Mouse (Mus musculus): ENCODE measurements around the gene Fam172a. TPM values are rescaled to one million over a fixed set of nuclear protein-coding genes. Genes with fewer than 3 reads are reported as not detected.

Gene Fam172a
- polyA plus RNA-seq, 1 experiment from 2014 or later = 29.4 TPM

DNA sequence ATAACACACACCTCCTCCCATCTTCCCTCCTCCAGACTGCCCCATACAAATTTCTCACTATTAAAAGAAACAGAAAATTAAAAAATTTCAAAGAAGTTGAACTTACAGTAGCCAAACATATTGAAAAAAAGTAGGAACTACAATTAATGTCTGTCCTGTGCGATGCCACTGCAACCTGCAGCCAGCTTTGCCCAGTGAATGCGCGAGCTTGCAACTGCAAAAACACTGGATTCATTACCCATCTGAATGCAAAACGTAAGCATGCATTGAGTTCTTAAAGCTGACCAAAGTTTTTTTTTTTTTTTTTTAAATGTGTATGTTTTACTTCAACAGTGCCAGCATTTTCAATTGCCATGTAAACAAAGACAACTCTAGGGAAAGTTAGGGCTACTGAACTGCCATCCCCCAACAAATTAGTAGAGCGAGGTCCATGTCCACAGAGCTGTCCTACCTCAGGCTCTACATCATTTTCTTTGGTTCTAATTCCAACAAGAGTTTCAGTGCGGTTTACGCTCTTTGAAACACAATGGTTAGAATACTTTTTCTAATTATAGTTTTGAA lies 494.5 kb downstream of the Fam172a start:
- no peak overlapping the region for H3K4me3 ChIP-seq (ENCODE audit: low read length)
- H3K27me3 ChIP-seq (ENCODE audit: control insufficient read depth, insufficient read depth, low read depth, low read length) = peaks cover 42% of the 10 kb centered on the region
- H3K4me1 ChIP-seq (replicated peaks; ENCODE audit: control insufficient read depth, insufficient read depth, low read length) = peaks cover 14% of the 10 kb centered on the region
- H3K27ac ChIP-seq (ENCODE audit: low read length) = no peak overlapping the region
- no peak overlapping the region for H3K9ac ChIP-seq (ENCODE audit: low read length)
- no peaks in the 10 kb centered on the region for H3K36me3 ChIP-seq (ENCODE audit: control insufficient read depth, insufficient read depth, low read length)
- H3K4me2 ChIP-seq (ENCODE audit: low read depth, low read length) = no peak overlapping the region
- no peak for ATAC-seq (ENCODE audit: low read depth)
- no peaks in the 10 kb centered on the region for H3K9me3 ChIP-seq (ENCODE audit: control insufficient read depth, low read length)
- 53% methylated on average over 7 of the region's 7 CpGs for WGBS

DNA sequence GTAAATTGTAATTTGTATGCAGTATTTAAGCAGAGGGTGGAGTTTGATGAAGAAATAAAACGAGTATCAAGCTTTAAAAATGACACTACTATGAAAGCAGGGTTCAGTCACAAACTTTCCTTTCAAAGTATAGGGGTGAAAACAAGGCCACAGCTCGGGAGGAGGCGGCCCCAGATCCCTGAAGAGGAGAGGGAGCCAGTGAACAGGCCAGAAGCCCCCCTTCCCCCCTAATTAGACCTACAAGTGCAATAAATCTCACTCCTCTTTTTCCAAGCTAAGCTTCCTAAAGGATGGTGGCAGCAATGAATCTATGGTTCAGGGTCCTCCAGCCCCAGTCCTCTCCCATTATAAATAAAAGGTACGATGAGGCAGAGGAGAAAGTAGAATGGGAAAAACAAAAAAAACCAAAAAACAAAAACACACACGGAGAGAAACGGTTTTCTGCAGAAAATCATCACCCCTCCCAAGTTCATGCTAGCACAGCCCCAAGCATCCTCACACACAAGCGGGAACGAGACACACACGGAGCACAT lies 495.5 kb downstream of the Fam172a start:
- H3K36me3 ChIP-seq (ENCODE audit: control insufficient read depth, insufficient read depth, low read length) = no peaks in the 10 kb centered on the region
- WGBS = 2% methylated on average over 9 of the region's 9 CpGs
- no peaks in the 10 kb centered on the region for H3K9me3 ChIP-seq (ENCODE audit: control insufficient read depth, low read length)
- H3K27me3 ChIP-seq (ENCODE audit: control insufficient read depth, insufficient read depth, low read depth, low read length) = peaks cover 43% of the 10 kb centered on the region
- ATAC-seq (ENCODE audit: low read depth) = no peak
- peak overlapping the region; percentile 83 for H3K4me2 ChIP-seq (ENCODE audit: low read depth, low read length)
- H3K27ac ChIP-seq (ENCODE audit: low read length) = no peak overlapping the region; the same call in 1 of the 2 replicates
- peak overlapping the region; percentile 89 for H3K9ac ChIP-seq (ENCODE audit: low read length)
- peak overlapping the region; percentile 77 for H3K4me3 ChIP-seq (ENCODE audit: low read length)
- H3K4me1 ChIP-seq (replicated peaks; ENCODE audit: control insufficient read depth, insufficient read depth, low read length) = peaks cover 14% of the 10 kb centered on the region

DNA sequence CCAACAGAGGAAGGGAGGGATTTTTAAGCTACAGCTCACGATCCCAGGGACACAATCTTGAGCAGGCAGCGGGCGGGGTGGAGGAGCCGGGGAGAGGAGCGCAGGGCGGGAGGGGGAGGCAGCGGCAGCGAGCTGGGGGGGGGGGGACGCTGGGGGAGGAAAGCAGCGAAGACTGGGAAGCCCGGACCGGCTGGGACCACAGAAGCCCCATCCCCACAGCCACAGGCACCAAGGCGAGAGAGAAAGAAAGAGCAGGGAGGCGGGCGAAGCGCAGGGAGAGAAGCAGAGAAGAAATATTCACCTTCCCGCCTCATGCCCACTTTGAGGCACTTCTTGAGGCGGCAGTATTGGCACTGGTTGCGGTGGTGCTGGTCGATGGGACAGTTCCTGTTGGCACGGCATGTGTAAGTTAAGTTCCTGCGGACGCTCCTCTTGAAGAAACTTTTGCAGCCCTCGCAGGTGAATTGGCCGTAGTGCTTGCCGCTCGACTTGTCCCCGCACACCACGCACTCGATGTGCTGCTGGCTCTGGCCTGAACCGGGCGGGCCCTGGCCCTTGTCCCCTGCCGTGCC lies 496.1 kb downstream of the Fam172a start:
- peak overlapping the region; percentile 77 for H3K4me3 ChIP-seq (ENCODE audit: low read length)
- peak overlapping the region; percentile 89 for H3K9ac ChIP-seq (ENCODE audit: low read length)
- peak overlapping the region; percentile 94 for H3K27ac ChIP-seq (ENCODE audit: low read length)
- peaks cover 14% of the 10 kb centered on the region for H3K4me1 ChIP-seq (replicated peaks; ENCODE audit: control insufficient read depth, insufficient read depth, low read length)
- 1% methylated on average over 28 of the region's 33 CpGs for WGBS
- peak; percentile 32 for ATAC-seq (ENCODE audit: low read depth)
- H3K9me3 ChIP-seq (ENCODE audit: control insufficient read depth, low read length) = no peaks in the 10 kb centered on the region
- peak overlapping the region; percentile 83 for H3K4me2 ChIP-seq (ENCODE audit: low read depth, low read length)
- H3K27me3 ChIP-seq (ENCODE audit: control insufficient read depth, insufficient read depth, low read depth, low read length) = peaks cover 40% of the 10 kb centered on the region
- no peaks in the 10 kb centered on the region for H3K36me3 ChIP-seq (ENCODE audit: control insufficient read depth, insufficient read depth, low read length)

DNA sequence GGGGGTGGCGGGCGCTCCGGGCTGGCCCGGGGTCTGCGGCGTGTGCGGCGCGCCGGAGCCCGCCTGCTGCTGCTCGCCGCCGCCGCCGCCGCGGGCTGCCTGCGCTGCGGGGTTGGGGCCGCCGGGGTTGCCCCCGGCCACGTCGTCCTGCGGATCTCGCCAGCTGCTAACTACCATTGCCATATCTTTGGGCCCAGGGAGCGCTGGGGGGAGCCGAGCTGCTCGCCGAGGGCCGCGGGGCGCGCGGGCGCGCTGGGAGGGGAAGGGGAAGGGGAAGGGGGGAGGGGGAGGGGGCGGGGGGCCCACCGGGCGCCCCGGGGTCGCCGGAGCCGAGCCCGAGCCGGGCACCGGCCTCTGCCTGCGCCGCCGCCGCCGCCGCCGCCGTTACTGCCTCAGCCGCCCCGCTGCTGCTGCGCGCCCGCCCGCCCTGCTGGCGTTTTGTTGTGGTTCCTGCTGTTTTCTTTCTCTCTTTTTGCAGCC lies 496.6 kb downstream of the Fam172a start:
- peak overlapping the region; percentile 94 for H3K27ac ChIP-seq (ENCODE audit: low read length)
- H3K4me2 ChIP-seq (ENCODE audit: low read depth, low read length) = peak overlapping the region; percentile 83
- ATAC-seq (ENCODE audit: low read depth) = peak; percentile 14
- H3K4me3 ChIP-seq (ENCODE audit: low read length) = peak overlapping the region; percentile 77
- H3K36me3 ChIP-seq (ENCODE audit: control insufficient read depth, insufficient read depth, low read length) = no peaks in the 10 kb centered on the region
- H3K4me1 ChIP-seq (replicated peaks; ENCODE audit: control insufficient read depth, insufficient read depth, low read length) = peaks cover 14% of the 10 kb centered on the region
- H3K9me3 ChIP-seq (ENCODE audit: control insufficient read depth, low read length) = no peaks in the 10 kb centered on the region
- peaks cover 38% of the 10 kb centered on the region for H3K27me3 ChIP-seq (ENCODE audit: control insufficient read depth, insufficient read depth, low read depth, low read length)
- peak overlapping the region; percentile 89 for H3K9ac ChIP-seq (ENCODE audit: low read length)
- 1% methylated on average over 18 of the region's 63 CpGs for WGBS

DNA sequence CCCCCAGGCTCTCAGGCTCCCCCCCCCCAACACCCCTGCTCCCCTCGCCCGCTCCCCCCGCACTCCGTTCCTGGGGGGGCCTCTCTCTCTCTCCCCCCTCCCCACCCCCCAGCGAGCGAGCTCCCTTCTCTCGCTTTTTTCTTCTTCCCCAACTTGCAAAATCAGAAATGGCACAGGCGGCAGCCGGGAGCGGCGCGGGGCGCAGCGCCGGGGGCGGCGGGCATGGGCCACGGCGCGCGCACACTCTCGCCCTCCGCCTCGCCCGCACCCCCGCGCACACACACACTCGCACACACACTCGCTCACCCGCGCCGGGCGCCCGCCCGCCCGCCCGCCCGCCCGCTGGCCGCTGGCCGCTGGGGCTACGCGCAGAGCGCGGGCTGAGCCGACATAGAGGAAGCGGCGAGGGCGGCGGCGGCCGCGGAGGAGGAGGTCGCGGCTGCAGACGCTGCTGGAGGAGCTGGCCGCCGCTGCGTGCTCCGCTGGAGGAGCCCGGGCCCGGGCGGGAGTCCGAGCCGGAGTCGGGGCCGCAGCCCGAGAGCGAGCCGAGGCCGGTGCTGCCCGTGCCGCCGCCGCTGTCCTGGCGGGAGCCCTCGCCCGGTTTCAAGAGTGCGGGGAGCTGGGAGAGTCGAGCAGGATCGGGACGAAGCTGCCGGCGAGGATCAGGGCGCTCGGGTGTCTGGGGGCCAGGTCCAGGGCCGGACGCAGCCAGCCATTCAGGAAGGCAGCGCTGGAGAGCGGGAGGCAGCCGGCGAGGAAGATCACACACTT lies 497.2 kb downstream of the Fam172a start:
- ATAC-seq (ENCODE audit: low read depth) = peak; percentile 39
- 0% methylated on average over 68 of the region's 92 CpGs for WGBS
- Histone ChIP-seq H3K9me3 (ENCODE audit: control insufficient read depth, low read length) (no peaks in the 10 kb centered on the region), H3K4me3 (ENCODE audit: low read length) (peak overlapping the region; percentile 77), H3K36me3 (ENCODE audit: control insufficient read depth, insufficient read depth, low read length) (no peaks in the 10 kb centered on the region), H3K9ac (ENCODE audit: low read length) (peak overlapping the region; percentile 89), H3K27me3 (ENCODE audit: control insufficient read depth, insufficient read depth, low read depth, low read length) (peaks cover 36% of the 10 kb centered on the region), H3K27ac (ENCODE audit: low read length) (peak overlapping the region; percentile 94), H3K4me2 (ENCODE audit: low read depth, low read length) (peak overlapping the region; percentile 83), H3K4me1 (replicated peaks; ENCODE audit: control insufficient read depth, insufficient read depth, low read length) (peaks cover 14% of the 10 kb centered on the region)

DNA sequence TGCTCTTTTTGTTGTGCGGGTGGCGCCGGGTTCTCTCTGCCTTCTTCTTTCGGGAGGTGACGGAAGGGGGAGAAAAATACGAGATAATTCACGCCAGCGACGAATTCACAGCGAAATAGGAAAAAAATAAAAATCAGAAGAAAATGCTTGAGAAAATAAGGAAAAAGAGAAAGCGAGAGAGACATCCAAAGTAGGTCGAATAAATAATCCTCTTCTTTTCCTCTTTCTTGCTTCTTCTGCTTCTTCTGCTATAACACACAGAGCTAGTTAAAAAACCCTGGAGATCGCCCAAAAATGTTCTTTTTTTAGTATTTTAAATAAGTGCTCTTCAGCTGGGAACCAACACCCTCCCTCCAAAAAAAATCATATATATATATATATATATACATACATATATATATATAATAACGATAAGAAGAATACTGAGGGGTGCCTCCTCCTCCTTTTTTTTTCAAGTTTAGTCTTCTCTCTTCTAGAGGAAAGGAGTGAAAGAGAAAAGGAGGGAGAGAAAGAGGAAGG lies 497.9 kb downstream of the Fam172a start, which contains the start of gene Nr2f1:
TSS of gene Nr2f1 (minus strand) at position 116 of the 519 bp plus-strand sequence.
- Histone ChIP-seq H3K9me3 (ENCODE audit: control insufficient read depth, low read length) (no peaks in the 10 kb centered on the region), H3K36me3 (ENCODE audit: control insufficient read depth, insufficient read depth, low read length) (no peaks in the 10 kb centered on the region), H3K27me3 (ENCODE audit: control insufficient read depth, insufficient read depth, low read depth, low read length) (peaks cover 33% of the 10 kb centered on the region), H3K4me1 (replicated peaks; ENCODE audit: control insufficient read depth, insufficient read depth, low read length) (peaks cover 12% of the 10 kb centered on the region), H3K4me2 (ENCODE audit: low read depth, low read length) (peak within 1 kb of the TSS; percentile 83), H3K4me3 (ENCODE audit: low read length) (peak within 1 kb of the TSS; percentile 77), H3K9ac (ENCODE audit: low read length) (peak within 1 kb of the TSS; percentile 89), H3K27ac (ENCODE audit: low read length) (peak within 1 kb of the TSS; percentile 94)
- 2% methylated on average over 14 of the region's 14 CpGs for WGBS
- ATAC-seq (ENCODE audit: low read depth) = no peak

DNA sequence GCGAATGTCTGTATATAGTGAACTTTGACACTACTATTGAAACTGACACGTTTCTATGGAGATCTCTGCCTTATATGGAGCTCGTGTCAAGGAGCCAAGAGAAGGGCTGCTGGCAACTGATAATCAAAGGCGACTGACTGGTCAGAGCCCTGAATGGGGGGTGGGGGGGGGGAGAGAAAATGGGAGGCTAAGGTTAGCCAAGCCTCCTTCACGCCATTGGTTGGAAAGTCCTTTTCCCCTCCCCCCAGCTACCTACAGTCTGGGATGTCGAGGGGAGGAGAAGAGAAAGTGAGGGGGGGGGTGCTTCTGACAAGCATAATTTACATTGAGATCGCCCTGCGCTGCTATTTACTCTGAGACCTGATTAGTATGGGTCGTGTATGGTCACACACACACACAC lies 498.6 kb downstream of the Fam172a start:
- Histone ChIP-seq H3K9ac (ENCODE audit: low read length) (no peak overlapping the region), H3K4me3 (ENCODE audit: low read length) (peak overlapping the region; percentile 45), H3K36me3 (ENCODE audit: control insufficient read depth, insufficient read depth, low read length) (no peaks in the 10 kb centered on the region), H3K4me1 (replicated peaks; ENCODE audit: control insufficient read depth, insufficient read depth, low read length) (peaks cover 5% of the 10 kb centered on the region), H3K9me3 (ENCODE audit: control insufficient read depth, low read length) (no peaks in the 10 kb centered on the region), H3K27me3 (ENCODE audit: control insufficient read depth, insufficient read depth, low read depth, low read length) (peaks cover 31% of the 10 kb centered on the region), H3K4me2 (ENCODE audit: low read depth, low read length) (peak overlapping the region; percentile 83), H3K27ac (ENCODE audit: low read length) (peak overlapping the region; percentile 59; the same call in 1 of the 2 replicates)
- WGBS = 0% methylated on average over 9 of the region's 9 CpGs
- peak; percentile 23 for ATAC-seq (ENCODE audit: low read depth)

DNA sequence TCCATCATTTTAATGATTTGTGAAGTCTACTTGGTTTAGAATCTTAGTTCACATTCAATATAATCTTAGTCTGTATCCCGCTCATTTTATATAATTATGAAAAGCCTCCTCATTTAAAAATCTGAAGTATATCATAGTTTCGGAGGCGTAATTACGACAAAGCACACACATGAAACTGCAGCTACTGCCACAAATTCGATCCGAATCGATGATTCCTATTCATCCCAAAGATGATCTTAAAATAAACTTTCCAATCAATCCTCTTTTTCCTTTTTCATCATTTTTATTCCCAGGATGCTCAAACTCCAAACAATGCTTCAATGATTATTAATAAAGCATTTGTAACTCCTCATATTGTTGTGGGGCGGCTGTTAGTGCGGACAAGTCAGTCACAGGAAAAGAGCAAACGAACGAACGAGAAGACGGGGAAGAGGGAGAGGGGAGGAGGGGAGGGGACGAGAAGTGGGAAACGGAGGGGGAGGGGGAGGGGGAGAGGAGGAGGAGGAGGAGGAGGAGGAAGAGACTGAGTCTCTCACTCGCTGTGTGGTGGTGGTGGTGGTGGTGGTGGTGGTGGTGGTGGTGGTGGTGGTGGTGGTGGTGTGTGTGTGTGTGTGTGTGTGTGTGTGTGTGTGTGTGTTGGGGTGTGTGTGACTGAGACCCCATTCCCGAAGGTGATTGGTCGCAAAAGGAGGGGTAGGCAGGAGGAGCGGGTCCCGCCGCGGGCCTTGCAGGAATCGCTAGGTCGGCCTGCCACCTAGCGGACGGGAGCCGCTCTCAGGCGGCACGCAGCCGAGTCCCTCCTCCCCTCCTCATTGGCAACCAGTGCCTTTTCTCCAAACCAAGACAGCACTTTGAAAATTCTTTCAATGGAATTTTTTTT lies 499.4 kb downstream of the Fam172a start:
- H3K27ac ChIP-seq (ENCODE audit: low read length) = no peak overlapping the region; the same call in 1 of the 2 replicates
- under 1% methylated on average over 26 of the region's 30 CpGs for WGBS
- no peak overlapping the region; the same call in 1 of the 2 replicates for H3K9ac ChIP-seq (ENCODE audit: low read length)

More for the DNA sequence above, 499.4 kb downstream of the Fam172a start:
- Histone ChIP-seq H3K36me3 (ENCODE audit: control insufficient read depth, insufficient read depth, low read length) (no peaks in the 10 kb centered on the region), H3K4me2 (ENCODE audit: low read depth, low read length) (peak overlapping the region; percentile 82), H3K4me3 (ENCODE audit: low read length) (peak overlapping the region; percentile 60), H3K4me1 (replicated peaks; ENCODE audit: control insufficient read depth, insufficient read depth, low read length) (peaks cover 3% of the 10 kb centered on the region), H3K27me3 (ENCODE audit: control insufficient read depth, insufficient read depth, low read depth, low read length) (peaks cover 29% of the 10 kb centered on the region), H3K9me3 (ENCODE audit: control insufficient read depth, low read length) (no peaks in the 10 kb centered on the region)
- peak; percentile 70 for ATAC-seq (ENCODE audit: low read depth)

Data from lung, embryonic 16.5 days (tissue).